Mouse (Mus musculus): ENCODE results near the gene Acadvl. TPM values are rescaled to one million over a fixed set of nuclear protein-coding genes. Genes with fewer than 3 reads are reported as not detected.
"Not testable (repeated sequence)": the region's sequence is repeated elsewhere in the genome, so short reads cannot be mapped to it uniquely, and the experiment has no call there.

Gene Acadvl
- polyA plus RNA-seq, 1 experiment from 2014 or later, result 70.4 TPM

DNA sequence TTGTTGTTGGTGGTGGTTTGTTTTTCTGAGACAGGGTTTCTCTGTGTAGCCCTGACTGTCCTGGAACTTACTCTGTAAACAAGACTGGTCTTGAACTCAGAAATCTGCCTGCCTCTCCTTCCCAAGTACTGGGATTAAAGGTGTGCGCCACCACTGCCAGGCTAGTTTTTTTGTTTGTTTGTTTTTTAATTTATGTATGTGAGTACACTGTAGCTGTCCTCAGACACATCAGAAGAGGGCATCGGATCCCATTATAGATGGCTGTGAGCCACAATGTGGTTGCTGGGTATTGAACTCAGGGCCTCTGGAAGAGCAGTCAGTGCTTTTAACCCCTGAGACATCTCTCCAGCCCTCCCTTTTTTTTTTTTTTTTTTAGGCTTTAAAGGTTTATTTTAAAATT, 966 bp upstream of the Acadvl start:
- 81% methylated on average over 2 of the region's 2 CpGs for WGBS
- not testable (repeated sequence) for H3K4me2 ChIP-seq (replicated peaks); ATAC-seq (ENCODE audit: insufficient number of reproducible peaks, insufficient read depth, low FRiP score, low TSS enrichment); H3K4me3 ChIP-seq; H3K27me3 ChIP-seq; H3K9me3 ChIP-seq; H3K9ac ChIP-seq; H3K27ac ChIP-seq
- peaks cover 33% of the 10 kb centered on the region for H3K36me3 ChIP-seq
- H3K4me1 ChIP-seq, result peaks cover 46% of the 10 kb centered on the region

DNA sequence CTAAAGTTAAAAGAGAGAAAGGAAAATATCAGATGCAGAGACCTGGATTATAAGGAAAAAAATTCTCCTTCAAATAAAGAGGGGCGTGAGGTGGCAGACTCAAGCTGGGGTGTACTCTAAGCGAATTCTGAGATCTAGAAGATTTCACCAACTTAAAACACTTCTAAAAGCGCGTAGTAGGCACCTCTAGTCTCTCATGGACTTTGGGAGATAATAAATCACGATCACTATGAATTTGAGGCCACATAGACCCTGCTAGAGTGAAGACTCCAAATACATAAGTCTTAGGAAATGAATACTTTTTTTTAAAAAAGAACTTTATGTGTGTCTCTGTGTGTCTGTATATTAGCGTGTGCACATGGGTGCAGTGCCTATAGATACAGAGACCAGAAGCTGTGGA, 466 bp upstream of the Acadvl start:
- no peak for ATAC-seq (ENCODE audit: insufficient number of reproducible peaks, insufficient read depth, low FRiP score, low TSS enrichment)
- H3K4me2 ChIP-seq (replicated peaks), result peak overlapping the region; percentile 78
- H3K9ac ChIP-seq, result no peak overlapping the region
- H3K27ac ChIP-seq, result 0 out of 2 replicates have a peak overlapping the region, but pooled peaks have one; percentile 20
- H3K4me3 ChIP-seq, result peak overlapping the region; percentile 52; the same call in 1 of the 2 replicates
- peaks cover 38% of the 10 kb centered on the region for H3K36me3 ChIP-seq
- H3K4me1 ChIP-seq, result peaks cover 46% of the 10 kb centered on the region
- H3K27me3 ChIP-seq, result no peaks in the 10 kb centered on the region
- WGBS, result 68% methylated on average over 6 of the region's 6 CpGs
- no peaks in the 10 kb centered on the region for H3K9me3 ChIP-seq

DNA sequence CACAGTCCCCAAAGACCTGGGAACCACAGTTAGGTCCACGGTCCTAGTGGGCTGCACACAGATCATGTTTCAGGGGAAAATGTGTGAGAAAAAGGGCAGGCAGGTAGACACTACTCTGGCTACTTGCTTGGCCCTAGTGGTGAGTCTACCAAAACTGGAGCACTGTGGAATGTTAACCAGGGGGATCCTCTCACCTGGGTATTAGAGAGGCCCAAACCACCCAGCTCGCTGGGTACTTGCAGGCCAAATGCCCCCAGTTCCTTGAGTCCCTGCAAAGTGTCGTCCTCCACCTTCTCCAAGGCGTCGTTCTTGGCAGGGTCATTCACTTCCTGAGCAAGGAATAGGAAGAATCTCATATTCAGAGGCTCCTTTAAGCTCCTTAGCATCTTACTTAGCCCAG, 1.2 kb downstream of the Acadvl start:
- no peaks in the 10 kb centered on the region for H3K9me3 ChIP-seq
- peaks cover 54% of the 10 kb centered on the region for H3K36me3 ChIP-seq
- ATAC-seq (ENCODE audit: insufficient number of reproducible peaks, insufficient read depth, low FRiP score, low TSS enrichment), result no peak
- no peak overlapping the region for H3K9ac ChIP-seq
- peaks cover 30% of the 10 kb centered on the region for H3K4me1 ChIP-seq
- H3K27ac ChIP-seq, result no peak overlapping the region
- no peaks in the 10 kb centered on the region for H3K27me3 ChIP-seq
- H3K4me3 ChIP-seq, result no peak overlapping the region; the same call in 1 of the 2 replicates
- peak overlapping the region; percentile 78 for H3K4me2 ChIP-seq (replicated peaks)
- WGBS, result 49% methylated on average over 5 of the region's 5 CpGs

- Histone ChIP-seq H3K4me2 (replicated peaks) (no peak overlapping the region), H3K27me3 (no peaks in the 10 kb centered on the region), H3K36me3 (peaks cover 61% of the 10 kb centered on the region), H3K9ac (no peak overlapping the region), H3K4me3 (no peak overlapping the region), H3K27ac (no peak overlapping the region), H3K9me3 (no peaks in the 10 kb centered on the region), H3K4me1 (peaks cover 28% of the 10 kb centered on the region)
- WGBS, result 84% methylated on average over 3 of the region's 3 CpGs
- no peak for ATAC-seq (ENCODE audit: insufficient number of reproducible peaks, insufficient read depth, low FRiP score, low TSS enrichment)
Observed at GRCm38 (mm10) chr11:70013408-70013807, 1.8 kb downstream of the Acadvl start.

GRCm38 (mm10) chr11:70012931-70013330, 2.3 kb downstream of the Acadvl start:
- no peak overlapping the region for H3K4me3 ChIP-seq
- no peak overlapping the region for H3K27ac ChIP-seq
- no peak overlapping the region for H3K4me2 ChIP-seq (replicated peaks)
- no peak overlapping the region for H3K9ac ChIP-seq
- H3K4me1 ChIP-seq, result peaks cover 27% of the 10 kb centered on the region
- H3K27me3 ChIP-seq, result no peaks in the 10 kb centered on the region
- WGBS, result 91% methylated on average over 9 of the region's 9 CpGs
- no peaks in the 10 kb centered on the region for H3K9me3 ChIP-seq
- no peak for ATAC-seq (ENCODE audit: insufficient number of reproducible peaks, insufficient read depth, low FRiP score, low TSS enrichment)
- peaks cover 65% of the 10 kb centered on the region for H3K36me3 ChIP-seq

DNA sequence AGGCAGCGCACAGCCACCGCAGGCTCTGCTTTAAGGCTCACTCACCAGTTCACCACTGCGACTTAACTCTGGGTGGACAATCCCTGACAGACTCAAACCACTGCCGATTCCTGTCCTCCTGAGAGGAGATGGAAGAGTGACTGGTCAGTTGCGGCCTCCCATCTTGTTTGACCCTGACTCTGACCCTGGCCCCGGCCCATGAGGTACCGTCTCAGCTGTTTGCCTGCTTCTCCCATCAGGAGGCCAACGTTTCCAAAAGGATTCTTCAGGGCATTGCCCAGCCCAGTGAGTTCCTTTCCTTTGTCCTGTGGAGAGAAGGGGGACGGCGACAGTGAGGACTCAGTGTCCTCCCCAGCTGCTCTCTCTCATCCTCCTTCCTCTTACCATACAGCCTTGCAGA, 4.2 kb downstream of the Acadvl start:
- Histone ChIP-seq H3K27ac (no peak overlapping the region), H3K9me3 (no peaks in the 10 kb centered on the region), H3K9ac (no peak overlapping the region), H3K4me2 (replicated peaks) (no peak overlapping the region), H3K27me3 (no peaks in the 10 kb centered on the region), H3K36me3 (peaks cover 85% of the 10 kb centered on the region), H3K4me1 (peaks cover 12% of the 10 kb centered on the region), H3K4me3 (no peak overlapping the region)
- no peak for ATAC-seq (ENCODE audit: insufficient number of reproducible peaks, insufficient read depth, low FRiP score, low TSS enrichment)
- 82% methylated on average over 10 of the region's 10 CpGs for WGBS

DNA sequence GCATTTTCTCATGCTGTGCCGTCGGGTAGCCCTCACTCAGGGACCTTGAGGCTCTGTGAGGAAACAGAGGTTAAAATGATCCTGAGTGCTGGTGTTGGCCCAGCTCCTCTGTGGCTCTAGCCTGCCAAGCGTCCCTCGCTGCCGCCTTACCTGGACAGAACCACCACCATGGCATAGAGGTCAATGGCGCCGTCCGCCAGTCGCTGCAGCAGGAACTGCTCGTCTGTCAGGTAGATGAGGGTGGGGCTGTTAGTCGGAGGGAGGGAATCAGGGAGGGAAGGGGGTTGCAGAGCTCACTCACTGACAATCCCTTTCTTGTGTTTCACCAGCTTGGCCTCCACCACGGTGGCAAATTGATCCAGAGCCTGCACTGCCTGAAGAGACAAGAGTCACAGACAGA, 4.7 kb downstream of the Acadvl start:
- H3K27ac ChIP-seq, result no peak overlapping the region
- peaks cover 89% of the 10 kb centered on the region for H3K36me3 ChIP-seq
- H3K9me3 ChIP-seq, result no peaks in the 10 kb centered on the region
- H3K4me3 ChIP-seq, result no peak overlapping the region
- WGBS, result 91% methylated on average over 11 of the region's 12 CpGs
- H3K27me3 ChIP-seq, result no peaks in the 10 kb centered on the region
- H3K4me2 ChIP-seq (replicated peaks), result no peak overlapping the region
- peaks cover 12% of the 10 kb centered on the region for H3K4me1 ChIP-seq
- ATAC-seq (ENCODE audit: insufficient number of reproducible peaks, insufficient read depth, low FRiP score, low TSS enrichment), result no peak
- H3K9ac ChIP-seq, result no peak overlapping the region

DNA sequence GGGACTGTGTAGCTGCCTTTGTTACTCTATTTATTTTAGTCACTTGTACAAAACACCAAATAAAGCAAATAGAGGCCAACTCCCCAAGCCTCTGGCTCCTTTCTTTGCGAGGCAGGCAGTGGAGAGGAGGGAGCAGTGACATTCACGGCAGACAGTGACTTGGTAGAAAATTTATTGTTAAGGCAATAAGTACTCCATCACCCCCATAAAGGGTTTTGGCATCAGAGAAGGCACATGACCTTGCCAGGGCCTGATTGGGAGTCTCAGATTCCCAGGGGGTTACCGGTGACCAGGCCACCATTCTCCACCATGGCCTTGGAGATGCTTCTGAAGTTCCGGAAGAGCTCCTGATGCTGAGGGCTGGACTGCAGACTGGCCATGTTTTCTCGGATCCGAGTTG, 5.2 kb downstream of the Acadvl start:
- peaks cover 94% of the 10 kb centered on the region for H3K36me3 ChIP-seq
- H3K27ac ChIP-seq, result no peak overlapping the region
- 81% methylated on average over 6 of the region's 6 CpGs for WGBS
- no peaks in the 10 kb centered on the region for H3K27me3 ChIP-seq
- H3K4me2 ChIP-seq (replicated peaks), result no peak overlapping the region
- H3K4me3 ChIP-seq, result no peak overlapping the region
- H3K9me3 ChIP-seq, result no peaks in the 10 kb centered on the region
- peaks cover 12% of the 10 kb centered on the region for H3K4me1 ChIP-seq
- H3K9ac ChIP-seq, result no peak overlapping the region
- ATAC-seq (ENCODE audit: insufficient number of reproducible peaks, insufficient read depth, low FRiP score, low TSS enrichment), result no peak

DNA sequence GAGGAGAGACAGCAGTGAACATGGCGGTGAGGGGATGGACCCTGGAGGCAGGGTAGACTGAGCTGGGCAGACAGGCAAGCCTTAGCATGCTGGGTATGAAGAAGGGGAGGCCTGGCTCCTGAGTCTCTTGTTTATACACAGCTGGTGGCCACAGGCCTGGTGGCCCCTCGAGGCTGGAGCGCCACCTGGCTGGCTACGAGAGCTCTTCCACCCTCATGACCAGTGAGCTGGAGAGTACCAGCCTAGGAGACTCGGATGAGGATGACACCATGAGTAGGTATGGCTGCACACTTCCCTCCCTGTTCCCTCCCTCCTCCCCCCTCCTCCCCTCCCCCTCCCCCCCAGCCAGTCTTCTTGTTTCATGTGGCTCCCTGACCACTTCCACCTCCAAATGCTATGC, 9.7 kb downstream of the Acadvl start:
- Histone ChIP-seq H3K4me2 (replicated peaks) (no peak overlapping the region), H3K4me1 (peaks cover 24% of the 10 kb centered on the region), H3K9me3 (no peaks in the 10 kb centered on the region), H3K9ac (no peak overlapping the region), H3K27me3 (no peaks in the 10 kb centered on the region), H3K4me3 (no peak overlapping the region), H3K27ac (no peak overlapping the region), H3K36me3 (peaks cover 62% of the 10 kb centered on the region)
- WGBS, result 48% methylated on average over 5 of the region's 5 CpGs
- no peak for ATAC-seq (ENCODE audit: insufficient number of reproducible peaks, insufficient read depth, low FRiP score, low TSS enrichment)

DNA sequence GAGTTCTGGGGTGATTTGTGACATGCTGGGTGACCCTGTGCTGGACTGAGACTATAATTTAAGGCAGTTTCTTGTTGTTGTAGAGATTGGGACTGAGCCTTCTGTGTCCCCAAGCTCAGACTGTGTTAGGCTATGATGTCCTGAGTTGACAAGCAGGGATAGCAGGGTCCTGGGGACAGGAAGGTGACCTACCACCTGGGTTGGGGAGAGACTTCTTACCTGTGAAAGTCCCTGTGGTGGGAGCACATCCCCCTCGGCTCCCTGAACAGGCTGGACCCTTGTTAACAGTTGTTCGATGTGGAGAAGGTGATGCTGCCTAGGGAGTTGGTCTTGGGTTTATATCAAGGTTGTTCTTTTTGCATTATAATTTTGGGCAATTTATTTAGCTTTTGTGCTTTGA, 12.7 kb downstream of the Acadvl start:
- H3K4me1 ChIP-seq, result peaks cover 37% of the 10 kb centered on the region

GRCm38 (mm10) chr11:70001865-70002264, 13.3 kb downstream of the Acadvl start:
- H3K4me3 ChIP-seq, result peak overlapping the region; percentile 81
- H3K4me1 ChIP-seq, result peaks cover 39% of the 10 kb centered on the region
- no peak for ATAC-seq (ENCODE audit: insufficient number of reproducible peaks, insufficient read depth, low FRiP score, low TSS enrichment)
- H3K4me2 ChIP-seq (replicated peaks), result peak overlapping the region; percentile 93
- H3K9me3 ChIP-seq, result no peaks in the 10 kb centered on the region
- H3K27me3 ChIP-seq, result no peaks in the 10 kb centered on the region
- peak overlapping the region; percentile 24; the same call in 1 of the 2 replicates for H3K9ac ChIP-seq
- peaks cover 50% of the 10 kb centered on the region for H3K36me3 ChIP-seq
- H3K27ac ChIP-seq, result no peak overlapping the region

More for the DNA sequence above, 12.7 kb downstream of the Acadvl start:
- Histone ChIP-seq H3K36me3 (peaks cover 56% of the 10 kb centered on the region), H3K27ac (no peak overlapping the region), H3K4me3 (peak overlapping the region; percentile 81), H3K4me2 (replicated peaks) (peak overlapping the region; percentile 93), H3K9me3 (no peaks in the 10 kb centered on the region), H3K9ac (peak overlapping the region; percentile 24; the same call in 1 of the 2 replicates), H3K27me3 (no peaks in the 10 kb centered on the region)
- WGBS, result 87% methylated on average over 2 of the region's 2 CpGs
- ATAC-seq (ENCODE audit: insufficient number of reproducible peaks, insufficient read depth, low FRiP score, low TSS enrichment), result no peak

- ATAC-seq (ENCODE audit: insufficient number of reproducible peaks, insufficient read depth, low FRiP score, low TSS enrichment), result no peak
- Histone ChIP-seq H3K4me3 (peak overlapping the region; percentile 81), H3K4me1 (peaks cover 39% of the 10 kb centered on the region), H3K36me3 (peaks cover 43% of the 10 kb centered on the region), H3K9me3 (no peaks in the 10 kb centered on the region), H3K27me3 (no peaks in the 10 kb centered on the region), H3K4me2 (replicated peaks) (peak overlapping the region; percentile 93), H3K9ac (peak overlapping the region; percentile 72), H3K27ac (peak overlapping the region; percentile 98)
- 12% methylated on average over 8 of the region's 8 CpGs for WGBS
Observed at GRCm38 (mm10) chr11:70001159-70001558, 14.1 kb downstream of the Acadvl start.

Measured in embryonic facial prominence, embryonic 12.5 days (tissue).